Mouse (Mus musculus) heart, embryonic 14.5 days (tissue): ENCODE measurements around the gene Olfr433. TPM values are rescaled to one million over a fixed set of nuclear protein-coding genes. Genes with fewer than 3 reads are reported as not detected.
"Not testable (repeated sequence)": the region's sequence is repeated elsewhere in the genome, so short reads cannot be mapped to it uniquely, and the experiment has no call there.

ENCODE experiments used
- ATAC-seq: fragments of 200-750 bp; cut with Nextera tagmentation; 2 replicates; pipeline ENCODE4 v1.8.0; 2017; ENCODE audit warnings: low read depth, moderate TSS enrichment; ENCODE audit not compliant: insufficient number of reproducible peaks, insufficient read depth, low FRiP score
- H3K27ac ChIP-seq, 2 experiments: fragments of 200-500 bp in 1 of 2; fragments of 300-500 bp in 1 of 2; sonication (generic) in 1 of 2; replicated peaks in 1 of 2; 2 replicates each; pipeline ENCODE4 v1.5.1; 2012 to 2014; ENCODE audit warnings: low read depth in 2 of 2, low read length in 2 of 2, control low read depth in 1 of 2, mild to moderate bottlenecking in 1 of 2, mixed read lengths in 1 of 2; ENCODE audit not compliant: control insufficient read depth in 1 of 2, insufficient read depth in 1 of 2
- H3K27me3 ChIP-seq: fragments of 300-500 bp; sonication (generic); 2 replicates; pipeline ENCODE4 v1.6.1; 2014; ENCODE audit warnings: mild to moderate bottlenecking, low read length, control low read depth; ENCODE audit not compliant: control insufficient read depth, insufficient read depth
- H3K36me3 ChIP-seq: fragments of 300-500 bp; sonication (generic); 2 replicates; pipeline ENCODE4 v1.6.1; 2014; ENCODE audit warnings: mild to moderate bottlenecking, control low read depth, low read length, mixed read lengths; ENCODE audit not compliant: control insufficient read depth, insufficient read depth
- H3K4me1 ChIP-seq, 2 experiments: fragments of 200-500 bp in 1 of 2; fragments of 300-500 bp in 1 of 2; sonication (generic) in 1 of 2; 2 replicates each; pipeline ENCODE4 v1.6.1; 2012 to 2014; ENCODE audit warnings: low read length in 2 of 2, control low read depth in 1 of 2, mixed read lengths in 1 of 2; ENCODE audit not compliant: control insufficient read depth in 2 of 2, insufficient read depth in 2 of 2
- H3K4me2 ChIP-seq: fragments of 300-500 bp; sonication (generic); 2 replicates; pipeline ENCODE4 v1.6.1; 2014; ENCODE audit warnings: mild to moderate bottlenecking, low read length
- H3K4me3 ChIP-seq, 2 experiments: fragments of 200-500 bp in 1 of 2; fragments of 300-500 bp in 1 of 2; sonication (generic) in 1 of 2; 2 replicates each; pipeline ENCODE4 v1.5.1; 2012 to 2014; ENCODE audit warnings: low read length in 2 of 2, mild to moderate bottlenecking in 2 of 2, control low read depth in 1 of 2, low read depth in 1 of 2, moderate library complexity in 1 of 2; ENCODE audit not compliant: control insufficient read depth in 1 of 2, insufficient read depth in 1 of 2
- H3K9ac ChIP-seq: fragments of 300-500 bp; sonication (generic); 2 replicates; pipeline ENCODE4 v1.6.1; 2014; ENCODE audit warnings: mild to moderate bottlenecking, low read length
- H3K9me3 ChIP-seq: fragments of 300-500 bp; sonication (generic); 2 replicates; pipeline ENCODE4 v1.6.1; 2016; ENCODE audit warnings: low read length, control low read depth; ENCODE audit not compliant: control insufficient read depth
- WGBS: fragments of 180-500 bp; shearing (Covaris S2); extraction: QIAGEN DNeasy Blood & Tissue Kit; methylation state at CpG from one replicate; pipeline ENCODE4 v1.1.7; 2014; 5-methylcytosine and 5-hydroxymethylcytosine counted together
- polyA plus RNA-seq: library from polyadenylated mRNA; unstranded; fragments of >200 nt; fragmentation: Nextera tagmentation; extraction: Ambion mirVana; gene quantifications from 2 replicates; pipeline ENCODE4 v1.2.1, GENCODE M21; 2014

The Olfr433 gene
- polyA plus RNA-seq: not detected in 2 replicates

- Histone ChIP-seq H3K4me1 (no peaks in the 10 kb centered on the region), H3K4me3 (no peak within 1 kb of the TSS), H3K4me2 (no peak within 1 kb of the TSS), H3K36me3 (no peaks in the 10 kb centered on the region), H3K27me3 (no peaks in the 10 kb centered on the region), H3K27ac (no peak within 1 kb of the TSS), H3K9ac (no peak within 1 kb of the TSS), H3K9me3 (no peaks in the 10 kb centered on the region)
- 64% methylated on average over 7 of the region's 7 CpGs for WGBS
- no peak; the same call in 1 of the 2 replicates for ATAC-seq
These were observed at the start of gene Olfr433 for GRCm38 (mm10) chr1:174040523-174041177. Gene Olfr433 (plus strand): TSS chr1:174040705.

DNA sequence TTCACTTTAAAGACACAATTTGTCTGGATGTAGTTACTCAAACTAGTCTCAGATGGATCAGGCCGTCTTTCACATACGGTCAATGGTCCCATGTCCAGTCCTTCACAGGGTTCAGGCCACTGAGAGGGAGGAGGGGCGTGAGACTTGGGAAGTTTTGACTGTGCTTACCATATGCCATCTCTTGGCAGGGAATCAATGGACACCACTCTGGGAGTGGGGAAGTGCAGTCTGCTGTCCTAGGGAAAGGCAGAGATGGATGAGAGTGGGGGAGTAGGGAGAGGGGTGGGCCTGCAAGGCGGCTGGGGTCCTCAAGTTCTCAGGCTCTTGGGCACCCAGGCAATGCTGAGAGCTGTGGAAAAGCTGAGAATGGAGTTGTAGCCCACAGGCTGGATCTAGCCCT is 45.5 kb upstream of the Olfr433 start:
- H3K4me3 ChIP-seq: no peak overlapping the region
- H3K36me3 ChIP-seq: no peaks in the 10 kb centered on the region
- H3K27ac ChIP-seq: no peak overlapping the region
- H3K9ac ChIP-seq: no peak overlapping the region
- H3K4me2 ChIP-seq: no peak overlapping the region
- H3K4me1 ChIP-seq: no peaks in the 10 kb centered on the region
- H3K27me3 ChIP-seq: no peaks in the 10 kb centered on the region
- WGBS: 87% methylated on average over 4 of the region's 4 CpGs
- no peaks in the 10 kb centered on the region for H3K9me3 ChIP-seq
- ATAC-seq: no peak

DNA sequence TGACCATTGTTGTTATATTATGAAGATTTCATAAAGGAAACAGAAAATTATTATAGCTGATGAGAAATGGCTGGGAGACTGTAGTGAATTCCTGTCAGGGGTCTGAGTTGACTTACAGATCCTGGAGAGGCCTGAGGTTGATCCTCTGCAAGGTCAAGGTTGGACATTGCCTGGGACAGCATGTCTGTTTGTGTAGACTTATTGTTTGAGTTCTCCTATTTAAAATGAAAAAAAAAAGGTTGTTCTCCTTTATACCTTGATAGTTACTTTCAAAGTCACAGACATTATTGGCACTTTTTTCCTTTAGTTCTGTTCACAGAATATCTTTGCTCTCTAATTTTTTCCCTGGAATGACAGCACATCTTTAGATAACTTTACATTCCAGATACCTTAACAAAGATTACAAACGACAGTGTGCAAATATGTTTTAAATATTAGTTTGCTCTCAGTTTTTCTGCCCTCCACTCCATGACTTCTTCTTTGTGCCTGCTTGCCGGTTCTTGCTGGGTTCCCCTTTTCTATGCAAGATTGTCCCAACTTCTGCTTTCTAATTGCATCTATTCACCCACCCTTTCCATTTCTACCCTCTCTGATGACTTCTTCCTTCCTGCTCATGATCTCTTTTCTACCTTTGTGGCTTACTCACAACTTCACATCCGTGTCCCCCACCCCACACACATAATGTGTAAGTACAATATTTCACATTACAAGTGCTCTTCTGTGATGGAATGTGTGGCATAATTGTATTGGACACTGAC is 36.0 kb upstream of the Olfr433 start:
- not testable (repeated sequence) for H3K4me3 ChIP-seq, H3K27ac ChIP-seq, H3K4me1 ChIP-seq, H3K9me3 ChIP-seq, H3K27me3 ChIP-seq, H3K9ac ChIP-seq, H3K36me3 ChIP-seq, ATAC-seq, H3K4me2 ChIP-seq
- WGBS: 72% methylated on average over 2 of the region's 3 CpGs

- H3K9ac ChIP-seq, H3K27ac ChIP-seq, H3K9me3 ChIP-seq, H3K4me2 ChIP-seq, ATAC-seq, H3K27me3 ChIP-seq, H3K4me1 ChIP-seq, H3K36me3 ChIP-seq, H3K4me3 ChIP-seq: not testable (repeated sequence)
These were observed 33.5 kb upstream of the Olfr433 start for GRCm38 (mm10) chr1:174007050-174007449.

DNA sequence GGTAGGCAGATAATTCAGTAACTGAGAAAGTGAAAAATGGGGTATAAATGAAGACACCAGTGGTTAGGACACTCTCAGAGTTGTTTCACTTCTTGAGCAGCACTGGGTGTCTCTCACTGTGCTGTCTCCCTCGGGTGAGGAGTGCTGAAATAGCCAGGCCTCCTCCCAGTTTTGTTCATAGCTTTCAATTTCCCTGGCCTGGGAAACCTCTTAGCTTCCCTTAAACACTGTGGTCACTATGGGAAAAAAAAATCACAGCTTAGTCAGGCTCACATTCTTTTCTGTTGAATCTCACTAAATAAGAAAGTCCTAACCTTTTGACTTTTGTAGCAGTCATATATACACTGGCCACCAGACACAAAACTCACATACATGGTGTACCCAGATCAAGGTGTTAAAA is 8.8 kb upstream of the Olfr433 start, which contains the start of gene Ifi205:
TSS of gene Ifi205 (minus strand) at position 113 of the 400 bp plus-strand sequence.
- H3K4me3 ChIP-seq: no peak within 1 kb of the TSS
- H3K9ac ChIP-seq: no peak within 1 kb of the TSS
- ATAC-seq: no peak
- H3K4me2 ChIP-seq: no peak within 1 kb of the TSS
- WGBS: 22% methylated on average over 1 of the region's 1 CpGs
- H3K27ac ChIP-seq: no peak within 1 kb of the TSS
- no peaks in the 10 kb centered on the region for H3K4me1 ChIP-seq
- H3K36me3 ChIP-seq: no peaks in the 10 kb centered on the region
- no peaks in the 10 kb centered on the region for H3K27me3 ChIP-seq
- no peaks in the 10 kb centered on the region for H3K9me3 ChIP-seq

DNA sequence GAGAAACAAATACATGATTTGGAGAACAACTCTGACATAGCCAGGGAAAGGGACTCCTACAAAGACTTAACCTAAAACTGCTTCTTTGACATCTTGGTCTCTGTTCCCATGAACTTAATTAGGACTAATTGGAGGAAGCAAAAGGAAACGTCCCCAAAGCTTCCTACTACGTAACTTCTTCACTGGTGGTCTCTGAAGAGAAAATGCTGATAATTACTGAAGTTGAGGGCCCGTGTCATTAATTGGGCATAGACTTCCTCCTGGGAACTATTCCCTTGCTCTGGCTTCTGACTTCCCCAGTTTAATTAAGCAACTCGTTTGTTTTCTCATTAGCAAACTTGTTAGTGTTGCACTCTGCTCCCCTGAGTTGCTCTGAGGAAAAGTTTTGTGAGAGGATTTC is 4.7 kb upstream of the Olfr433 start:
- Histone ChIP-seq H3K4me2 (no peak overlapping the region), H3K4me1 (no peaks in the 10 kb centered on the region), H3K4me3 (no peak overlapping the region), H3K27ac (no peak overlapping the region), H3K9me3 (no peaks in the 10 kb centered on the region), H3K27me3 (no peaks in the 10 kb centered on the region), H3K36me3 (no peaks in the 10 kb centered on the region), H3K9ac (no peak overlapping the region)
- ATAC-seq: no peak
- 62% methylated on average over 4 of the region's 4 CpGs for WGBS

- no peak for ATAC-seq
- Histone ChIP-seq H3K4me1 (no peaks in the 10 kb centered on the region), H3K27me3 (no peaks in the 10 kb centered on the region), H3K36me3 (no peaks in the 10 kb centered on the region), H3K9me3 (no peaks in the 10 kb centered on the region), H3K9ac (no peak overlapping the region), H3K27ac (no peak overlapping the region), H3K4me2 (no peak overlapping the region), H3K4me3 (no peak overlapping the region)
- WGBS: 76% methylated on average over 3 of the region's 3 CpGs
These were observed 2.0 kb upstream of the Olfr433 start for GRCm38 (mm10) chr1:174038480-174038879.
